Mouse (Mus musculus) forebrain, embryonic 13.5 days (tissue): Measurements from ENCODE around the gene Mettl26. TPM values are rescaled to one million over a fixed set of nuclear protein-coding genes. Genes with fewer than 3 reads are reported as not detected.

ENCODE experiments used
- microRNA-seq: library from miRNA; unstranded; fragments of <30 nt; microRNA quantifications from one replicate; pipeline ENCODE4, GENCODE M21; 2016
- polyA plus RNA-seq: library from polyadenylated mRNA; unstranded; fragments of >200 nt; fragmentation: Nextera tagmentation; extraction: Ambion mirVana; gene quantifications from 2 replicates; pipeline ENCODE4 v1.2.1, GENCODE M21; 2015

Mettl26 gene
- polyA plus RNA-seq, 1 experiment from 2014 or later = 62.5 TPM

Small RNAs within 50 kb of the gene (microRNA-seq; reads per million reads assigned to microRNA genes)
- gene Mir3082 = not detected

Other genes with a start within 250 kb of the Mettl26 start
- 0.61 TPM in 1 of 2 replicates, not detected in the other for gene Gng13, start 157.9 kb upstream of the Mettl26 start, polyA plus RNA-seq
- 24.6 and 30.1 TPM in 2 replicates for gene Chtf18, start 147.7 kb upstream of the Mettl26 start, polyA plus RNA-seq
- gene Rpusd1, start 147.4 kb upstream of the Mettl26 start, polyA plus RNA-seq = 22.3 and 24.7 TPM in 2 replicates
- gene Mslnl, start 139.0 kb upstream of the Mettl26 start, polyA plus RNA-seq = not detected in 2 replicates
- gene Msln, start 120.7 kb upstream of the Mettl26 start, polyA plus RNA-seq = 0.18 TPM in 1 of 2 replicates, not detected in the other
- 26.4 and 27.3 TPM in 2 replicates for gene Narfl, start 101.3 kb upstream of the Mettl26 start, polyA plus RNA-seq
- 108 and 127 TPM in 2 replicates for gene Haghl, start 89.4 kb upstream of the Mettl26 start, polyA plus RNA-seq
- 0.21 and 0.23 TPM in 2 replicates for gene Ccdc78, start 88.5 kb upstream of the Mettl26 start, polyA plus RNA-seq
- gene Fam173a, start 82.2 kb upstream of the Mettl26 start, polyA plus RNA-seq = 75.5 and 84.8 TPM in 2 replicates
- gene AC134908.4, start 79.4 kb upstream of the Mettl26 start, polyA plus RNA-seq = 1.8 TPM in 1 of 2 replicates, not detected in the other
- 43.7 and 53.7 TPM in 2 replicates for gene Metrn, start 77.9 kb upstream of the Mettl26 start, polyA plus RNA-seq
- gene Fbxl16, start 66.0 kb upstream of the Mettl26 start, polyA plus RNA-seq = 22.7 and 25.2 TPM in 2 replicates
- 27.7 and 30.0 TPM in 2 replicates for gene Wdr24, start 51.4 kb upstream of the Mettl26 start, polyA plus RNA-seq
- 64.6 and 69.8 TPM in 2 replicates for gene Jmjd8, start 46.2 kb upstream of the Mettl26 start, polyA plus RNA-seq
- gene Stub1, start 41.7 kb upstream of the Mettl26 start, polyA plus RNA-seq = 303 and 330 TPM in 2 replicates
- 9.7 and 11.2 TPM in 2 replicates for gene Rhbdl1, start 37.8 kb upstream of the Mettl26 start, polyA plus RNA-seq
- gene Gm20683, start 33.3 kb upstream of the Mettl26 start, polyA plus RNA-seq = 5.9 and 7.1 TPM in 2 replicates
- gene Rhot2, start 30.2 kb upstream of the Mettl26 start, polyA plus RNA-seq = 16.2 and 17.6 TPM in 2 replicates
- gene Wdr90, start 13.6 kb upstream of the Mettl26 start, polyA plus RNA-seq = 24.9 and 28.5 TPM in 2 replicates
- 12.9 and 13.6 TPM in 2 replicates for gene Mcrip2, start 6.3 kb upstream of the Mettl26 start, polyA plus RNA-seq
- 0.76 and 0.77 TPM in 2 replicates for gene Wfikkn1, start 5.8 kb downstream of the Mettl26 start, polyA plus RNA-seq
- gene Rab40c, start 44.7 kb downstream of the Mettl26 start, polyA plus RNA-seq = 39.5 and 45.9 TPM in 2 replicates
- gene Pigq, start 69.9 kb downstream of the Mettl26 start, polyA plus RNA-seq = 45.0 and 54.5 TPM in 2 replicates
- not detected in 2 replicates for gene Nhlrc4, start 69.9 kb downstream of the Mettl26 start, polyA plus RNA-seq
- not detected in 2 replicates for gene A930017K11Rik, start 77.5 kb downstream of the Mettl26 start, polyA plus RNA-seq
- 16.6 and 17.1 TPM in 2 replicates for gene Capn15, start 110.7 kb downstream of the Mettl26 start, polyA plus RNA-seq
- 22.7 and 24.4 TPM in 2 replicates for gene Rab11fip3, start 194.5 kb downstream of the Mettl26 start, polyA plus RNA-seq
- 25.8 and 25.9 TPM in 2 replicates for gene Decr2, start 215.3 kb downstream of the Mettl26 start, polyA plus RNA-seq
- 53.0 and 55.8 TPM in 2 replicates for gene Nme4, start 220.5 kb downstream of the Mettl26 start, polyA plus RNA-seq
- 1.5 and 1.9 TPM in 2 replicates for gene Tmem8, start 238.2 kb downstream of the Mettl26 start, polyA plus RNA-seq
- gene Mrpl28, start 248.4 kb downstream of the Mettl26 start, polyA plus RNA-seq = 230 and 241 TPM in 2 replicates